Mouse (Mus musculus) kidney, embryonic 15.5 days (tissue): ENCODE measurements around the gene Gm11444. TPM values are rescaled to one million over a fixed set of nuclear protein-coding genes. Genes with fewer than 3 reads are reported as not detected.

Experiments
- ATAC-seq: fragments of 200-750 bp; cut with Nextera tagmentation; replicated peaks from 2 replicates; pipeline ENCODE4 v1.8.0; 2017; ENCODE audit warnings: moderate TSS enrichment; ENCODE audit not compliant: low FRiP score
- H3K27ac ChIP-seq: fragments of 300-500 bp; sonication (generic); 2 replicates; pipeline ENCODE4 v1.5.1; 2015; ENCODE audit warnings: mild to moderate bottlenecking, inconsistent platforms
- H3K27me3 ChIP-seq: fragments of 300-500 bp; sonication (generic); 2 replicates; pipeline ENCODE4 v1.6.1; 2015; ENCODE audit warnings: inconsistent platforms
- H3K36me3 ChIP-seq: fragments of 300-500 bp; sonication (generic); 2 replicates; pipeline ENCODE4 v1.6.1; 2015; ENCODE audit warnings: inconsistent platforms
- H3K4me1 ChIP-seq: fragments of 300-500 bp; sonication (generic); 2 replicates; pipeline ENCODE4 v1.6.1; 2015; ENCODE audit warnings: inconsistent platforms
- H3K4me2 ChIP-seq: fragments of 300-500 bp; sonication (generic); 2 replicates; pipeline ENCODE4 v1.6.1; 2015; ENCODE audit warnings: moderate library complexity, mild to moderate bottlenecking, inconsistent platforms
- H3K4me3 ChIP-seq: fragments of 300-500 bp; sonication (generic); replicated peaks from 2 replicates; pipeline ENCODE4 v1.5.1; 2015; ENCODE audit warnings: mild to moderate bottlenecking, inconsistent platforms
- H3K9ac ChIP-seq: fragments of 300-500 bp; sonication (generic); 2 replicates; pipeline ENCODE4 v1.6.1; 2015; ENCODE audit warnings: mild to moderate bottlenecking, inconsistent platforms
- H3K9me3 ChIP-seq: fragments of 300-500 bp; sonication (generic); replicated peaks from 2 replicates; pipeline ENCODE4 v1.6.1; 2016; ENCODE audit warnings: inconsistent platforms
- WGBS: fragments of 180-500 bp; shearing (Covaris S2); methylation state at CpG from one replicate; pipeline ENCODE4 v1.1.7; 2015; ENCODE audit warnings: mixed read lengths; 5-methylcytosine and 5-hydroxymethylcytosine counted together
- polyA plus RNA-seq: library from polyadenylated mRNA; unstranded; fragments of >200 nt; fragmentation: Nextera tagmentation; extraction: Ambion mirVana; gene quantifications from 2 replicates; pipeline ENCODE4 v1.2.1, GENCODE M21; 2015

Gm11444 gene
- polyA plus RNA-seq, 1 experiment from 2014 or later: not detected

DNA sequence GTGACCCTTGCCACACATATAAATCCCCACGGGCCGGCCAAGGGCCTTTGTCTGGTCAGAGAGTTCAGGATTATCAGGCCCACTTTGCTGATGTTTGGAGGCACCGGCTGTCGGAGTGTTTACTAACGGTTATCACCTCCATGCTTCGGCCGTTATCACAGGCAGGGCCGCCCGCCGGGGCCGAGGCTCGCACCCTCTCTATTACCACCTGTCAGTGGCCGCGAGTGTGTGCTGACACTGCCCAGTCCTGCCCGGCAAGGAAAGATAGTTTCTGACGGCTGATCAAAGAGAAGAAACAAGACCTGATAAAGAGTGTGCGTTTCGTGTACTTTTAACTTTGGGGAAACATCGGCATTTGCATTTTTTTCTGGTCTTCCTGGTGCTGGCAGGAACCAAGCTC, 50.3 kb downstream of the Gm11444 start:
- H3K4me2 ChIP-seq: peak overlapping the region; percentile 31; the same call in 1 of the 2 replicates
- no peaks in the 10 kb centered on the region for H3K9me3 ChIP-seq
- H3K4me3 ChIP-seq: no peak overlapping the region
- 0 out of 2 replicates have a peak, but pooled peaks have one; percentile 55 for ATAC-seq
- no peaks in the 10 kb centered on the region for H3K36me3 ChIP-seq
- H3K27me3 ChIP-seq: no peaks in the 10 kb centered on the region
- H3K27ac ChIP-seq: peak overlapping the region; percentile 41; the same call in 1 of the 2 replicates
- 24% methylated on average over 19 of the region's 19 CpGs for WGBS
- peaks cover 30% of the 10 kb centered on the region for H3K4me1 ChIP-seq
- H3K9ac ChIP-seq: no peak overlapping the region

GRCm38 (mm10) chr11:85799456-85799855, 50.7 kb downstream of the Gm11444 start:
- no peaks in the 10 kb centered on the region for H3K9me3 ChIP-seq
- H3K4me1 ChIP-seq: peaks cover 30% of the 10 kb centered on the region
- WGBS: 66% methylated on average over 4 of the region's 4 CpGs
- H3K4me2 ChIP-seq: peak overlapping the region; percentile 31; the same call in 1 of the 2 replicates
- ATAC-seq: no peak
- H3K9ac ChIP-seq: no peak overlapping the region
- no peaks in the 10 kb centered on the region for H3K27me3 ChIP-seq
- no peaks in the 10 kb centered on the region for H3K36me3 ChIP-seq
- H3K27ac ChIP-seq: peak overlapping the region; percentile 41; the same call in 1 of the 2 replicates
- no peak overlapping the region for H3K4me3 ChIP-seq

Other genes with a start within 250 kb of the Gm11444 start
- 11.2 and 11.4 TPM in 2 replicates for gene Tbx2, start 17.8 kb downstream of the Gm11444 start, polyA plus RNA-seq
- 0.36 and 0.56 TPM in 2 replicates for gene Tbx4, start 36.1 kb upstream of the Gm11444 start, polyA plus RNA-seq